Mouse (Mus musculus) cortical plate, adult 2 months (tissue): ENCODE data around the gene Trim71.

Source experiments
- CTCF ChIP-seq: fragments of 200-500 bp; IDR thresholded peaks from 2 replicates; pipeline ENCODE4 v1.5.1; 2011; ENCODE audit warnings: mild to moderate bottlenecking, control low read depth, low read length; ENCODE audit not compliant: insufficient read depth; ENCODE audit errors: extremely low read depth
- POLR2A ChIP-seq: fragments of 200-500 bp; IDR thresholded peaks from 2 replicates; pipeline ENCODE4 v1.6.1; 2011; ENCODE audit warnings: mild to moderate bottlenecking, low read length, control low read depth; ENCODE audit not compliant: insufficient read depth; ENCODE audit errors: extremely low read depth

DNA sequence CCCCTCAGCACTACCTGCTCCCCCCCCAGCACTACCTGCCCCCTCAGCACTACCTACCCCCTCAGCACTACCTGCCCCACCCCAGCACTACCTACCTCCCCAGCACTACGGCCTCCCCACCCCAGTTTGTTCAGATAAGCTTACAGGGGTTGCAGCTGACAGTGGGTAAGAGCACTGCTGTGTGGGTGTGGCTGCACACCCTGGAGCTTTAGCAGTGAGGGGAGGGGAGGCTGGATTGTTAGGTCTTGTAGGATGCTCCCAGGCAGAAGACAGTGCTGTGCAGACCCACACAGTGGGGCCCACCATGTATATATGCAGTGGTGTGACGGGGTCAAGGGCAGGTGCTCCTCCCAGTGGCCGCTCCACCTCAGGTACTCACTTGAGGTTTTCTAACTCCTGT lies 46.1 kb upstream of the Trim71 start:
- TF ChIP-seq CTCF (no peak), POLR2A (no peak)
